Mouse (Mus musculus): Measurements from ENCODE around the gene Isg20l2. TPM values are rescaled to one million over a fixed set of nuclear protein-coding genes. Genes with fewer than 3 reads are reported as not detected.
A peak's percentile ranks its signal among the peaks of the same experiment; 100 is the strongest.

Isg20l2 gene
- polyA plus RNA-seq, 1 experiment from 2014 or later, result 20.0 TPM

DNA sequence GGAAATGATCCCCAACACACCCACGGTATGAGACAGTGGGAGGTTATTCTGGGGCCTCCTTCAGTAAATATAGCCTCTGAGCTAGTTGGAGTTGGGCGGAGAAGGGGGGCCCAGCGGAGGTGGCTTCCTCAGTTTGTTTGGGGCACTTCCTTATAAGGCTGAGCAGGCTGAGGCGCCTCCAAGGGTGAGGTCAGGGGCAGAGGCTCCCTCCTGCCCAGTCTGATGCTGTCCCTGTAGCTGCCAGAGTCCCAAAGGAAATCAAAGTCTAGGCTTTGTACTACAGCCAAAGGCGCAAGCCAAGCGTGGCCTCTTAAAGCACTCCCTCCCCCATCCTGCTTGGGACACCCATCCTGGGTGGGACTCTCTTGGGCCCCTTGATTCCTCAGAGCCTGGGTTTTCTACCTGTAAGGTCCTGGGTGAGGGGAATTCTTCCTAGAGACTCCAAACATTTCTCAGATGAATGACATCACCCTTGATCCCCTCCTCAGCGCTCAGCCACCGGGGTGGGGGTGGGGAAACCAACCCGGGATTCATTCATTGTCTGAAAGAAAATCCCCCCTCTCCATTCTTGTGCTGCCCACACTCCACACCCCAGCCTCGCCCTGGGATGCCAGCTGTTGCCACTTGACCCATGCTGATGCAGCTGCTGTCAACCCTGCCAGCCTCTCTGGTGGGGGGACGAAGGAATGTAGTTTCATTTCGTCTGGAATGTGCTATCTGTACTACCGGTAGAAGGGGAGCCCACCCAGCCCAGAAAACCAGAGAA, 52.9 kb downstream of the Isg20l2 start:
- peak overlapping the region; percentile 53 for H3K27ac ChIP-seq (ENCODE audit: low read depth, low read length)
- peak; percentile 6; the same call in 1 of the 2 replicates for ATAC-seq

DNA sequence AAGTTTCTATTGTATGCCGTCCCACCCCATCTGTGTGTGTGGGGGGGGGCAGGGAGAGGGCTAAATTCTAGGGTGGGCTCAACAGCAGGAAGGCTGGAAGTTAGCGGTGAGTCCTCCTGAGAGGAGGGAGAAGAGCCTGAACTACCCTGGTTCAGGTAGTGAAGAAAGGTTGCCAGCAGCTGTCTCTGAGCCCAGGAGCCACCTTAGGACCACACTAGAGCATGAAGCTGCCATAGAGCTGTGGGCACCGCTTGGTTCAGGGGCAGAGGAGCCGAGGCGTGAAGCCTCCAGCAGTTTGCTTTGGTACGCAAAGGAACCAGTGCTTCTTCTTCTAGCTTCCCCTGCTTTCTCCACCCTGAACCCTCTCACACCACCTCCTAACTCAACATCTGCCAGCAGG, 53.5 kb downstream of the Isg20l2 start:
- WGBS, result 67% methylated on average over 6 of the region's 6 CpGs
- peak overlapping the region; percentile 53; the same call in 1 of the 2 replicates for H3K27ac ChIP-seq (ENCODE audit: low read depth, low read length)
- DNase-seq (ENCODE audit: low spot score) (no peak), ATAC-seq (no peak)
- H3K4me3 ChIP-seq (ENCODE audit: low read depth, low read length), result no peak overlapping the region
- H3K4me1 ChIP-seq (ENCODE audit: control insufficient read depth, insufficient read depth, low read length), result peaks cover 49% of the 10 kb centered on the region
- no peaks in the 10 kb centered on the region for H3K9me3 ChIP-seq (replicated peaks; ENCODE audit: control insufficient read depth, low read length)
- no peak overlapping the region; the same call in 1 of the 2 replicates for H3K9ac ChIP-seq (ENCODE audit: low read length)
- no peaks in the 10 kb centered on the region for H3K27me3 ChIP-seq (replicated peaks; ENCODE audit: control insufficient read depth, insufficient read depth, low read length)
- H3K36me3 ChIP-seq (ENCODE audit: control insufficient read depth, insufficient read depth, low read length), result peaks cover 9% of the 10 kb centered on the region; the same call in 1 of the 2 replicates
- H3K4me2 ChIP-seq (ENCODE audit: low read length), result peak overlapping the region; percentile 35; the same call in 1 of the 2 replicates

More for the DNA sequence above, 52.9 kb downstream of the Isg20l2 start:
- Histone ChIP-seq H3K9ac (ENCODE audit: low read length) (peak overlapping the region; percentile 43), H3K4me2 (ENCODE audit: low read length) (peak overlapping the region; percentile 35), H3K4me1 (ENCODE audit: control insufficient read depth, insufficient read depth, low read length) (peaks cover 46% of the 10 kb centered on the region), H3K27me3 (replicated peaks; ENCODE audit: control insufficient read depth, insufficient read depth, low read length) (no peaks in the 10 kb centered on the region), H3K36me3 (ENCODE audit: control insufficient read depth, insufficient read depth, low read length) (peaks cover 15% of the 10 kb centered on the region; the same call in 1 of the 2 replicates), H3K4me3 (ENCODE audit: low read depth, low read length) (no peak overlapping the region), H3K9me3 (replicated peaks; ENCODE audit: control insufficient read depth, low read length) (no peaks in the 10 kb centered on the region)
- 5% methylated on average over 13 of the region's 13 CpGs for WGBS
- no peak for DNase-seq (ENCODE audit: low spot score)

DNA sequence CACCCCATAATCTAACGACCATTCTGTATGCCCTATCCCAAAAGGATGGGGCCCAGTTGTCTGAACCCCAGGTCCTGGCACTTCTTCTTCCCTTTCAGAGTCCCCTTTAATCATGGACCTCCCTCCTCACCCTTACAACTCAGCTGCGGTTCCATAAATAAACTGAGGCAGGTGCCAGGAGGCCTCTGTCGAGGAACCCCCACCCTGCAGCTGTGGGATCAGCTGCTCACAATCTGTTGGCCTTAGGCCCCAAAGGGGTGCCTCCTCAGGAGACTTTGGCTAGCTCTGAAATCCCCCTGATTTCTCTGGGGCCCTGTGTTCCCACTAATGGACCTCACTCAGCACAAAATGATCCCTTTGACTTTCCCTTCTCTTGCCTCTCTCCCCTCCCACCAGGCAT, 54.0 kb downstream of the Isg20l2 start:
- Histone ChIP-seq H3K9ac (ENCODE audit: low read length) (no peak overlapping the region), H3K27me3 (replicated peaks; ENCODE audit: control insufficient read depth, insufficient read depth, low read length) (no peaks in the 10 kb centered on the region), H3K4me1 (ENCODE audit: control insufficient read depth, insufficient read depth, low read length) (peaks cover 49% of the 10 kb centered on the region), H3K27ac (ENCODE audit: low read depth, low read length) (no peak overlapping the region; the same call in 1 of the 2 replicates), H3K36me3 (ENCODE audit: control insufficient read depth, insufficient read depth, low read length) (peaks cover 5% of the 10 kb centered on the region; the same call in 1 of the 2 replicates), H3K4me2 (ENCODE audit: low read length) (no peak overlapping the region), H3K4me3 (ENCODE audit: low read depth, low read length) (no peak overlapping the region), H3K9me3 (replicated peaks; ENCODE audit: control insufficient read depth, low read length) (no peaks in the 10 kb centered on the region)
- DNase-seq (ENCODE audit: low spot score), result no peak
- ATAC-seq, result no peak
- WGBS, result 46% methylated on average over 3 of the region's 3 CpGs

DNA sequence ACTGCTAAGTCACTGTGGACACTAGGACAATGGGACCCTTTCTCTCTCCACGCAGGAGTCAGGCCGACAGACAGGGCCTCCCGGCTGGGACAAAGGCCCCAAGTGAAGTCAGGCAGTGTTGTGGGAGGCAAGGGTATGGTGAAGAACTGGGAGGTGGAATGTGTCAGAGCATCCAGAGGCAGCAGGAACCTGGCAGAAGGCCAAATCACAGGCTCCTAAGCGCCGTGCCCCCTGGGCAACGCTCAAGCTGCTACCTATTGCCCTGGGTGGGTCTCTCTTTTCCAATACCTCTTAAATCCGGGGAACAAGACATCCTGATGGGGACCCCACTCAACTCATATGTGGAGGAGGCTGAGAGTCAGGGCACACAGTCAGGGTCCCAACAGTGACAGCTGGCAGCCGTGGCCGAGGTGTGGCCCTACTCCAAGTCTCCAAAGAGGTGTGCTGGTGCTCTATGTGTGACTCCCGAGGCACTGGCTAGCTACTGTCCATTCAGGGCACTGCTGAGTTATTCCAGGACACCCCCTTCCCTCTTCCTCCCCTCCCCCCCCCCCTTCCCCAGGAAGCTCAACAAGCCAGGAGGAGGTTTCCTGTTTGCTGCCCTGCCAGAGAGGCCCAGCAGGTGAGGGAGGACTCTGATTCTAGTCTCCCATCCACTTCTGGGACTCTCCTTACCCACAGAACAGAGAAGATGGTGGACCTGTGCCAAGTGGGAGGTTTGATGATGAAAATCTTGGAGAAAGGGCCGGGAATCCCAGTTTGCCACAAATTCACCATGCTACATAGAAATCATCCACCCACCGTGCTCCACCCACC, 55.6 kb downstream of the Isg20l2 start:
- Histone ChIP-seq H3K4me2 (ENCODE audit: low read length) (0 out of 2 replicates have a peak overlapping the region, but pooled peaks have one; percentile 73), H3K36me3 (ENCODE audit: control insufficient read depth, insufficient read depth, low read length) (no peaks in the 10 kb centered on the region), H3K4me1 (ENCODE audit: control insufficient read depth, insufficient read depth, low read length) (peaks cover 49% of the 10 kb centered on the region), H3K27ac (ENCODE audit: low read depth, low read length) (peak overlapping the region; percentile 15; the same call in 1 of the 2 replicates), H3K9ac (ENCODE audit: low read length) (peak overlapping the region; percentile 21; the same call in 1 of the 2 replicates), H3K4me3 (ENCODE audit: low read depth, low read length) (no peak overlapping the region), H3K9me3 (replicated peaks; ENCODE audit: control insufficient read depth, low read length) (no peaks in the 10 kb centered on the region), H3K27me3 (replicated peaks; ENCODE audit: control insufficient read depth, insufficient read depth, low read length) (no peaks in the 10 kb centered on the region)
- ATAC-seq (no peak), DNase-seq (ENCODE audit: low spot score) (peak; percentile 58)
- WGBS, result 21% methylated on average over 12 of the region's 12 CpGs

DNA sequence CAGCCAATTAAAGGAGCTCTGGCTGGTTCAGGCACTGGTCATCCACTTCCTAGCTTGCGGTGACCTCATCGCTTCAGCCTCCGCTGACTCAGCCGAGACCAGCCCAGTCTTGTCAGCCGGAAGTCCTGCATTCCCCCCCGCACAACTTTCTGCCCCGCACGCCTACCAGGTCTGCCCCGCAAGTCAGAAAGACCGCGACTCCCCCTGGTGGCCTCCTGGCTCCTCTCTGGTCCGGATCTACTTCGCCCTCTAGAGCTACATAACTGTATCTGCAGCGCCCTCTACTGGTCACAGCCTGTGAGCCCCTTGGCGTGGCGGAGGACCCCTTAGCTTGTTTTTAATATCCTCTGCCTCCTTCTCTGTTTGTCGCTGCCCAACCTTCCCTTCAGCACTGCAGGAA, 56.8 kb downstream of the Isg20l2 start:
- DNase-seq (ENCODE audit: low spot score) (peak; percentile 98), ATAC-seq (peak; percentile 82)
- H3K9ac ChIP-seq (ENCODE audit: low read length), result peak overlapping the region; percentile 62; the same call in 1 of the 2 replicates
- peak overlapping the region; percentile 73 for H3K4me2 ChIP-seq (ENCODE audit: low read length)
- no peaks in the 10 kb centered on the region for H3K27me3 ChIP-seq (replicated peaks; ENCODE audit: control insufficient read depth, insufficient read depth, low read length)
- H3K9me3 ChIP-seq (replicated peaks; ENCODE audit: control insufficient read depth, low read length), result no peaks in the 10 kb centered on the region
- peak overlapping the region; percentile 37 for H3K4me3 ChIP-seq (ENCODE audit: low read depth, low read length)
- H3K36me3 ChIP-seq (ENCODE audit: control insufficient read depth, insufficient read depth, low read length), result no peaks in the 10 kb centered on the region
- WGBS, result under 1% methylated on average over 17 of the region's 17 CpGs
- H3K4me1 ChIP-seq (ENCODE audit: control insufficient read depth, insufficient read depth, low read length), result peaks cover 49% of the 10 kb centered on the region
- peak overlapping the region; percentile 5; the same call in 1 of the 2 replicates for H3K27ac ChIP-seq (ENCODE audit: low read depth, low read length)

DNA sequence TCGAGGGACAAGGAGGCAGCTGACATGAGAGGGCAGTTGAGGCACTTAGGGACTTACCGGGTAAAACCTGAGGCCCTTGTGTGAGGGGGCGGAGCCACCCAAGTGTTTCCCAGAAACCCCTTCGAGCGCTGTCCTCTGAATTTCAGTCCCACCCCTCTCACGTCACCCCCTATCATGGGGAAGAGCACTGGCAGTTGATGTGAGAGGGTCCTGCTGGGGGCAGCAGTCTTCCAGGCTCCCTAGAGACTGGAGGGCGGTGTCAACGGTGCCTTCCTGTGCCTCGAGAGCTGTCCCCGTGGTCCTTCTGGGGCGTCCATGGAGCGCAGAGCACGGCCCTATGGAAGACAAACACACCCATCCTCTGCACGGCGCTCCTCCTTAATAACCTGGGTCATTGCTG, 57.5 kb downstream of the Isg20l2 start:
- peak; percentile 95 for DNase-seq (ENCODE audit: low spot score)
- Histone ChIP-seq H3K36me3 (ENCODE audit: control insufficient read depth, insufficient read depth, low read length) (no peaks in the 10 kb centered on the region), H3K4me1 (ENCODE audit: control insufficient read depth, insufficient read depth, low read length) (peaks cover 41% of the 10 kb centered on the region), H3K27ac (ENCODE audit: low read depth, low read length) (peak overlapping the region; percentile 40), H3K9ac (ENCODE audit: low read length) (peak overlapping the region; percentile 62), H3K4me3 (ENCODE audit: low read depth, low read length) (peak overlapping the region; percentile 37), H3K27me3 (replicated peaks; ENCODE audit: control insufficient read depth, insufficient read depth, low read length) (no peaks in the 10 kb centered on the region), H3K9me3 (replicated peaks; ENCODE audit: control insufficient read depth, low read length) (no peaks in the 10 kb centered on the region), H3K4me2 (ENCODE audit: low read length) (peak overlapping the region; percentile 73)
- ATAC-seq, result peak; percentile 81
- under 1% methylated on average over 15 of the region's 15 CpGs for WGBS

DNA sequence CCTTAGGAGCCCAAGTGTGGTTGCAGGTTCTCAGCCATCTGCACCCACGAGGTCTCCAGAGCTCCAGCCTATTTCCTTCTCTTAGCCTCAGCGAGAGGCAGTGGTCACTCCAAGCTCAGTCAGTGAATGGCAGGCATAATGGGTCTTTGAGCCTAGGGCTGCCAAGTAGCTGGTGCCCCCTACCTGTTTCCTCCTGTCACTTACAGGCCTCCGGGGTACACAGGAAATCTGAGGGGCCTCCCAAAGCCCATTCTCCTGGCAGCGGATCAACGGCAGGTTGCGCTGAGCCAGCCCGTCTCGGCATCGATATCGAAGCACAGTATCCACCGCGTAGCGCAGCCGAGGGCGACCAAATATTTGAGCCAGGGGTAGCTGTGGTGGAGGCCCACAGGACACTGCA, 58.0 kb downstream of the Isg20l2 start:
- peak; percentile 55 for DNase-seq (ENCODE audit: low spot score)
- Histone ChIP-seq H3K4me3 (ENCODE audit: low read depth, low read length) (peak overlapping the region; percentile 37), H3K27ac (ENCODE audit: low read depth, low read length) (peak overlapping the region; percentile 40), H3K36me3 (ENCODE audit: control insufficient read depth, insufficient read depth, low read length) (no peaks in the 10 kb centered on the region), H3K9me3 (replicated peaks; ENCODE audit: control insufficient read depth, low read length) (no peaks in the 10 kb centered on the region), H3K27me3 (replicated peaks; ENCODE audit: control insufficient read depth, insufficient read depth, low read length) (no peaks in the 10 kb centered on the region), H3K4me2 (ENCODE audit: low read length) (peak overlapping the region; percentile 73), H3K9ac (ENCODE audit: low read length) (peak overlapping the region; percentile 62), H3K4me1 (ENCODE audit: control insufficient read depth, insufficient read depth, low read length) (peaks cover 37% of the 10 kb centered on the region)
- no peak; the same call in 1 of the 2 replicates for ATAC-seq
- 4% methylated on average over 15 of the region's 15 CpGs for WGBS

DNA sequence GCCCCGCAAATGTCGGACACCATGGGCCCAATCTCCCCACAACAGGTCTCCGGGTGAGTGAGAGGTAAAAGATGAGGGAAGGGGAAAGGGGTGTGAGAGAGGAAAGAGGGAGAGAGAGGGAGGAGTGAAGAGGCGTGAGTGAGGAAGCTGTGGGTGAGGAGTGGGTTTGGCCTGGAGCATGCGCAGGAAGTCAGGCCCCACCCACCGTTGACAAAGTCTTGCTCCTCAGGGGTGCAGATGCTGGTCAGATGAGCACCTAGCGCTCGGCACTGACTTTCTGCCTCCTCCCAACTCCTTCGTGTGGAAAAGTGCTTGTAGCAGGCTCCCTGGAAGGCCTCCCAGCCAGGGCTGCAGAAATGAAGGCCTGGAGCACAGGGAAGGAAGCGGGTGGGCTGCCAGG, 59.8 kb downstream of the Isg20l2 start:
- DNase-seq (ENCODE audit: low spot score), result no peak
- 38% methylated on average over 10 of the region's 10 CpGs for WGBS

More for the DNA sequence above, 59.8 kb downstream of the Isg20l2 start:
- Histone ChIP-seq H3K4me1 (ENCODE audit: control insufficient read depth, insufficient read depth, low read length) (peaks cover 24% of the 10 kb centered on the region), H3K4me2 (ENCODE audit: low read length) (no peak overlapping the region), H3K27ac (ENCODE audit: low read depth, low read length) (no peak overlapping the region), H3K4me3 (ENCODE audit: low read depth, low read length) (no peak overlapping the region), H3K27me3 (replicated peaks; ENCODE audit: control insufficient read depth, insufficient read depth, low read length) (peaks cover 12% of the 10 kb centered on the region), H3K9ac (ENCODE audit: low read length) (no peak overlapping the region), H3K36me3 (ENCODE audit: control insufficient read depth, insufficient read depth, low read length) (no peaks in the 10 kb centered on the region), H3K9me3 (replicated peaks; ENCODE audit: control insufficient read depth, low read length) (no peaks in the 10 kb centered on the region)
- ATAC-seq, result no peak

Measured in forebrain, embryonic 14.5 days (tissue).